ENCODE assay signal across 22 mouse cellular contexts in the genomic region with DNA sequence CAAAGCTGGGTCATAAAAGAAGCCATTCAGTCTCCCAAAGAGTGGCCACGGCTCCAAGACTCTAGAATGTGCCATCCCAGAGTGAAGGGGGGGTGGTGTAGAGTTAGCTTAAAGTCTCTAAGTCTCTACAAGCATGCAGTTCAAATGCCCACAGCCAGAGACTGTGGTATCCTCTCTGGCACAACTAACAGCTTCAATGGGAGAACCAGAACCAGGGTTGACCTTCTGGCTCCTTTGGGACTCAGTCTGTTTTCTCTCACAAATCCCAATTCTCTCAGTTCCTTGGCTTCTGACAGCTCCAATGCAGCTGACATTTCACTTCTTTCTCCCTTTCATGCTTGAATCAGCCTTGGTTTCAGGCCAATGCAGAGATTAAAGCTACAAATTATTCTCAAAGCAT. TPM values are rescaled to one million over a fixed set of nuclear protein-coding genes. Genes with fewer than 3 reads are reported as not detected.
DNase-seq lines count a peak whose midpoint lies in the region; ATAC-seq and TF ChIP-seq lines count a peak whose summit lies in the region.
"Had no signal": no experiment of that assay in that cellular context is flagged by ENCODE, and none has a peak within 500 bp of the region (broad histone marks: within the 10 kb centered on the region; RNA-seq: fewer than 3 reads in every experiment).

No protein-coding gene starts in this region.

- ATAC-seq in hindbrain, postnatal 0 days, result peak; percentile 57; the same call in 1 of the 2 replicates
- ATAC-seq: forebrain, embryonic 13.5 days had no signal

- H3K9ac ChIP-seq in hindbrain, postnatal 0 days (replicated peaks; ENCODE audit: low read length), result no peak overlapping the region
- H3K9ac ChIP-seq: embryonic facial prominence, embryonic 13.5 days; forebrain, embryonic 13.5 days; heart, embryonic 13.5 days; hindbrain, embryonic 15.5 days had no signal

- no peaks in the 10 kb centered on the region for H3K9me3 ChIP-seq in heart, embryonic 10.5 days
- no peaks in the 10 kb centered on the region for H3K9me3 ChIP-seq in hindbrain, postnatal 0 days (ENCODE audit: low read length)
- no peaks in the 10 kb centered on the region for H3K9me3 ChIP-seq in hindbrain, embryonic 10.5 days
- H3K9me3 ChIP-seq: embryonic facial prominence, embryonic 13.5 days; forebrain, embryonic 13.5 days; G1E; heart, embryonic 13.5 days; hindbrain, embryonic 15.5 days had no signal

- H3K27ac ChIP-seq in heart, embryonic 10.5 days, result no peak overlapping the region
- H3K27ac ChIP-seq in hindbrain, postnatal 0 days, result no peak overlapping the region
- no peak overlapping the region for H3K27ac ChIP-seq in hindbrain, embryonic 10.5 days
- H3K27ac ChIP-seq: embryonic facial prominence, embryonic 13.5 days; forebrain, embryonic 13.5 days; heart, adult 2 months; heart, embryonic 13.5 days; hindbrain, embryonic 15.5 days had no signal

- no peak overlapping the region for H3K4me3 ChIP-seq in heart, embryonic 10.5 days
- no peak overlapping the region for H3K4me3 ChIP-seq in hindbrain, postnatal 0 days (ENCODE audit: low read length)
- no peak overlapping the region for H3K4me3 ChIP-seq in hindbrain, embryonic 10.5 days
- H3K4me3 ChIP-seq: embryonic facial prominence, embryonic 13.5 days; forebrain, embryonic 13.5 days; heart, adult 2 months; heart, embryonic 13.5 days; hindbrain, embryonic 15.5 days had no signal

- no peak for TF ChIP-seq CTCF in hindbrain, postnatal 0 days (IDR thresholded peaks at IDR 0.05; ENCODE audit: low read depth)

- no peak overlapping the region for H3K4me2 ChIP-seq in hindbrain, postnatal 0 days (ENCODE audit: low read depth, low read length)
- H3K4me2 ChIP-seq: embryonic facial prominence, embryonic 13.5 days; forebrain, embryonic 13.5 days; heart, embryonic 13.5 days; hindbrain, embryonic 15.5 days had no signal

- peak; percentile 30 for DNase-seq in cerebellum, adult 11-12 months
- no peak for DNase-seq in cerebellum, adult 18-20 months
- DNase-seq in heart, adult 11 months, result peak; percentile 83
- no peak for DNase-seq in heart, embryonic 10.5 days (ENCODE audit: low spot score)
- DNase-seq in hindbrain, postnatal 0 days (ENCODE audit: low spot score), result peak; percentile 28
- DNase-seq in hindbrain, embryonic 10.5 days (ENCODE audit: low spot score), result no peak
- peak; percentile 32 for DNase-seq in adipocyte (ENCODE audit: low spot score)
- DNase-seq: cerebellum, adult 8-10 months; gastrocnemius, postnatal 36 days had no signal

- H3K36me3 ChIP-seq in heart, embryonic 10.5 days, result no peaks in the 10 kb centered on the region
- H3K36me3 ChIP-seq in hindbrain, postnatal 0 days (ENCODE audit: insufficient read depth, low read length), result 0 out of 2 replicates have a peak, but pooled peaks cover 6% of the 10 kb centered on the region
- peaks cover 21% of the 10 kb centered on the region; the same call in 1 of the 2 replicates for H3K36me3 ChIP-seq in hindbrain, embryonic 10.5 days
- H3K36me3 ChIP-seq: G1E; heart, embryonic 13.5 days; hindbrain, embryonic 15.5 days had no signal

- H3K27me3 ChIP-seq in heart, embryonic 10.5 days (ENCODE audit: insufficient read depth, poor library complexity, severe bottlenecking), result no peaks in the 10 kb centered on the region
- no peaks in the 10 kb centered on the region for H3K27me3 ChIP-seq in hindbrain, postnatal 0 days (ENCODE audit: insufficient read depth, low read length)
- no peaks in the 10 kb centered on the region for H3K27me3 ChIP-seq in hindbrain, embryonic 10.5 days (ENCODE audit: insufficient read depth, poor library complexity, severe bottlenecking)
- H3K27me3 ChIP-seq: embryonic facial prominence, embryonic 13.5 days; forebrain, embryonic 13.5 days; heart, embryonic 13.5 days; hindbrain, embryonic 15.5 days had no signal

- 86% methylated on average over 1 of the region's 1 CpGs for WGBS in heart, embryonic 10.5 days
- WGBS in hindbrain, postnatal 0 days, result 66% methylated on average over 1 of the region's 1 CpGs
- 91% methylated on average over 1 of the region's 1 CpGs for WGBS in hindbrain, embryonic 10.5 days

- no peaks in the 10 kb centered on the region for H3K4me1 ChIP-seq in heart, embryonic 10.5 days
- no peaks in the 10 kb centered on the region for H3K4me1 ChIP-seq in hindbrain, postnatal 0 days (ENCODE audit: insufficient read depth, low read length)
- no peaks in the 10 kb centered on the region for H3K4me1 ChIP-seq in hindbrain, embryonic 10.5 days (replicated peaks)
- H3K4me1 ChIP-seq: embryonic facial prominence, embryonic 13.5 days; heart, embryonic 13.5 days had no signal

RNA-seq across cellular contexts. Expression of a gene that starts 12.9 kb away (rescaled TPM):
- polyA plus RNA-seq in heart, embryonic 10.5 days (2016; fragmentation: Nextera tagmentation; extraction: Ambion mirVana), result 3.6 and 6.8 TPM in 2 replicates
- 28.0 and 29.1 TPM in 2 replicates for total RNA-seq in hindbrain, postnatal 0 days (2014; rRNA removed)
- polyA plus RNA-seq in hindbrain, postnatal 0 days (2015; fragmentation: Nextera tagmentation; extraction: Ambion mirVana), result 9.9 and 12.8 TPM in 2 replicates
- 10.1 and 12.4 TPM in 2 replicates for polyA plus RNA-seq in hindbrain, embryonic 10.5 days (2016; fragmentation: Nextera tagmentation; extraction: Ambion mirVana)

RNA-seq across cellular contexts. Expression of a gene that starts 15.9 kb away (rescaled TPM):
- polyA plus RNA-seq in heart, embryonic 10.5 days (2016; fragmentation: Nextera tagmentation; extraction: Ambion mirVana), result 0.04 TPM in 1 of 2 replicates, not detected in the other
- 0.10 TPM in 1 of 2 replicates, not detected in the other for total RNA-seq in hindbrain, postnatal 0 days (2014; rRNA removed)
- 0.18 and 0.28 TPM in 2 replicates for polyA plus RNA-seq in hindbrain, postnatal 0 days (2015; fragmentation: Nextera tagmentation; extraction: Ambion mirVana)
- 0.21 TPM in 1 of 2 replicates, not detected in the other for polyA plus RNA-seq in hindbrain, embryonic 10.5 days (2016; fragmentation: Nextera tagmentation; extraction: Ambion mirVana)
- total RNA-seq: adrenal gland, postnatal 10 days; adrenal gland, postnatal 4 days; gastrocnemius, adult 8-10 months; gastrocnemius, postnatal 36 days; heart, adult 2 months; hematopoietic stem cell, adult 5-6 weeks had no signal
- polyA plus RNA-seq: CD4-positive, CD25-positive, alpha-beta regulatory T cell, adult 4 months; embryonic facial prominence, embryonic 13.5 days; G1E; heart, adult 2 months; heart, embryonic 13.5 days; heart, postnatal 0 days; intestine, embryonic 14.5 days had no signal

RNA-seq across cellular contexts. Expression of a gene that starts 48.1 kb away (rescaled TPM):
- 122 and 162 TPM in 2 replicates for polyA plus RNA-seq in heart, embryonic 10.5 days (2016; fragmentation: Nextera tagmentation; extraction: Ambion mirVana)
- total RNA-seq in hindbrain, postnatal 0 days (2014; rRNA removed), result 9.1 and 11.2 TPM in 2 replicates
- polyA plus RNA-seq in hindbrain, postnatal 0 days (2015; fragmentation: Nextera tagmentation; extraction: Ambion mirVana), result 82.5 and 90.6 TPM in 2 replicates
- 175 and 200 TPM in 2 replicates for polyA plus RNA-seq in hindbrain, embryonic 10.5 days (2016; fragmentation: Nextera tagmentation; extraction: Ambion mirVana)

Comparison
In these comparisons a context has a peak if more than half of its experiments do, and no peak if none do; other contexts are left out.
1. DNase-seq: peak in cerebellum, adult 11-12 months (single experiment), heart, adult 11 months (single experiment), hindbrain, postnatal 0 days (single experiment) and adipocyte (single experiment); none in cerebellum, adult 18-20 months (0 of 2), heart, embryonic 10.5 days (single experiment) and hindbrain, embryonic 10.5 days (single experiment).